Mouse (Mus musculus) cerebellum, adult 2 months (tissue): Measurements from ENCODE around the gene Zfp941. TPM values are rescaled to one million over a fixed set of nuclear protein-coding genes. Genes with fewer than 3 reads are reported as not detected.
"Not testable (repeated sequence)": the region's sequence is repeated elsewhere in the genome, so short reads cannot be mapped to it uniquely, and the experiment has no call there.

ENCODE experiments used
- DNase-seq, 2 experiments: peaks; one replicate each; pipeline ENCODE4 v3.0.0; 2021
- H3K27ac ChIP-seq: fragments of 200-500 bp; 2 replicates; pipeline ENCODE4 v1.5.1; 2012; ENCODE audit warnings: low read length, control low read depth, inconsistent platforms; ENCODE audit not compliant: insufficient read depth
- H3K27me3 ChIP-seq: fragments of 200-500 bp; 2 replicates; pipeline ENCODE4 v1.6.1; 2012; ENCODE audit warnings: inconsistent platforms, mild to moderate bottlenecking, low read length, moderate library complexity; ENCODE audit not compliant: control insufficient read depth, insufficient read depth
- H3K4me1 ChIP-seq: fragments of 200-500 bp; 2 replicates; pipeline ENCODE4 v1.6.1; 2011; ENCODE audit warnings: low read length; ENCODE audit not compliant: control insufficient read depth, insufficient read depth
- H3K4me3 ChIP-seq: fragments of 200-500 bp; replicated peaks from 2 replicates; pipeline ENCODE3; 2011; ENCODE audit warnings: mild to moderate bottlenecking, low read depth, low read length, control low read depth; ENCODE audit not compliant: insufficient read depth
- CTCF ChIP-seq: fragments of 200-500 bp; IDR thresholded peaks from 2 replicates; pipeline ENCODE4 v1.5.1; 2011; ENCODE audit warnings: low read depth, mild to moderate bottlenecking, control low read depth, low read length, moderate library complexity, borderline replicate concordance; ENCODE audit not compliant: insufficient read depth
- POLR2A ChIP-seq: fragments of 200-500 bp; IDR thresholded peaks from 2 replicates; pipeline ENCODE4 v1.6.1; 2011; ENCODE audit warnings: low read length, control low read depth, borderline replicate concordance; ENCODE audit not compliant: insufficient read depth
- WGBS: fragments of 180-500 bp; shearing (Covaris S2); methylation state at CpG from one replicate; pipeline ENCODE4 v1.1.7; 2018; 5-methylcytosine and 5-hydroxymethylcytosine counted together
- polyA plus RNA-seq: library from polyadenylated mRNA; depleted of rRNA; stranded (reverse); fragments of >200 nt; gene quantifications from 2 replicates; pipeline ENCODE4 v1.2.3, GENCODE M21; 2012; rRNA removed

The Zfp941 gene
- polyA plus RNA-seq, 1 experiment, result 14.5 TPM

DNA sequence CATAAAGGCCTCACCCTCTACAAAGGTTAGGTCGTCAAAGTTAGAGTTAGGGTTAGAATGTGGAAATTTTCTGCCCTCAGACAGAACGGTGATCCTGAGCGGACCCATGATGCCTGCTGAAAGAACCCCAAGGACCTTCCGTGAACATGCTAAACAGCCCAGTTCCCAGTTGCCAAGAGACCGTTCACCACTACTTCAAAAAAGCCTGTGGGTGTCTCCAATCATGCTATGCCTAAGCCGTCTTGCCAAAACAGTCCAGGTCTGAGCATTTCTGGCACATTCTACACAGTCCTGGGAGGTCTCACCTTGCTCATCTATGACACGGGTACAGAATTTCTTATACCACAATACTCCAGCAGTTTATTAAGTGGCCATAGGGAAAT lies 33.9 kb downstream of the Zfp941 start:
- WGBS, result 79% methylated on average over 7 of the region's 7 CpGs
- DNase-seq, result no peak
- Histone ChIP-seq H3K4me3 (no peak overlapping the region), H3K4me1 (no peaks in the 10 kb centered on the region), H3K27me3 (no peaks in the 10 kb centered on the region), H3K27ac (no peak overlapping the region)
- TF ChIP-seq POLR2A, result no peak
- no peak for TF ChIP-seq CTCF

DNA sequence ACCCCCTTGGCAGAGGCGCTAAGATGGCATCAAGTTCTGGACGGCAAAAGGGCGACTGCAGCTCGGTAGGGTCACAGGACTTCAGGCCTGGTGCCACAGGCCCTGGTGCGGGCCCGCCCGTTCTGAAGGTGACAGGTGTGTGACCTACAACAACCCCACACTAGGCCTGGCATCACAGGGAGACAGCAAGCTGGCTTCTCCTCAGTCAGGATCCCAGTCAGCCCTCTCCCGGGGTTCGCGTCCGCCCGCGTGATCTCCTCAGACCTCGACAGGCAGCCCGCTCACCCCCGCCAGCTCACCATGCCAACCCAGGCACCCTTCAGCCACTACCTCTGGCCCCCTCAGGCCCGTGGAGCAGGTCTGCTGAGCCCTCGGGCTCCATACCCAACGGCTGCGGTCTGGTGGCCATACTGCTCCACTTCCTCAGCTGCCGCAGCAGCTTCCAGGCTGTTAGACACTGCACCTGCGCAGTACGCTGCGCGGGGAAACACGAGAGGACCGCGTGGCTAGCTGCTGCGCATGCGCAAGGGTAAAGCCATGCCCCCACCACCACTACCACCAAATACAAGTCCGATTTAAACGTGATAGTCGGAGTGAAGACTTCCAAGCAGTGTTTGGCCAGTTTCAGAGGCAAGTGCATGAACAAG lies 34.4 kb downstream of the Zfp941 start, which contains the start of gene Syce1:
TSS of gene Syce1 (minus strand) at position 447 of the 647 bp plus-strand sequence.
- Histone ChIP-seq H3K27ac (no peak within 1 kb of the TSS), H3K4me1 (no peaks in the 10 kb centered on the region), H3K4me3 (no peak within 1 kb of the TSS), H3K27me3 (no peaks in the 10 kb centered on the region)
- 84% methylated on average over 33 of the region's 33 CpGs for WGBS
- TF ChIP-seq CTCF, result no peak
- TF ChIP-seq POLR2A, result no peak
- no peak for DNase-seq

DNA sequence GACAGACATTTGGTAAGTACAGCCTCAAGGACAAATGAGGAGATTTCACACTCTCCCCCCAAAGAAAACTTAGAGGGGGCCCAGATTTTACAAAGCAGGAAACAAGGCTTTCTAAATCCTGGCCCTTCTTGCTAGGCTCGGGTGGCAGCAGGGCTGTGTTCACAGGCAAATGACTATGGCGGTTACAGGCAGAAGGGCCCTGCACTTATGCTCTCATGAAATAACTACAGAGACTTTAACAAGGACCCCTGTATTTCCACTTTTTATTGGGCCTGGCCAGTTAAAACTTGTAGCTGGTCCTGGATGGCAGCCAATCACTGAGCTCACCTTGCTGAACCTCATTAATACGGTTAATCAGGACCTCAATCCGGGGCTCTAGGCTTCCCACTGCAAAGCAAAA lies 41.4 kb downstream of the Zfp941 start:
- WGBS, result 80% methylated on average over 4 of the region's 4 CpGs
- no peaks in the 10 kb centered on the region for H3K27me3 ChIP-seq

DNA sequence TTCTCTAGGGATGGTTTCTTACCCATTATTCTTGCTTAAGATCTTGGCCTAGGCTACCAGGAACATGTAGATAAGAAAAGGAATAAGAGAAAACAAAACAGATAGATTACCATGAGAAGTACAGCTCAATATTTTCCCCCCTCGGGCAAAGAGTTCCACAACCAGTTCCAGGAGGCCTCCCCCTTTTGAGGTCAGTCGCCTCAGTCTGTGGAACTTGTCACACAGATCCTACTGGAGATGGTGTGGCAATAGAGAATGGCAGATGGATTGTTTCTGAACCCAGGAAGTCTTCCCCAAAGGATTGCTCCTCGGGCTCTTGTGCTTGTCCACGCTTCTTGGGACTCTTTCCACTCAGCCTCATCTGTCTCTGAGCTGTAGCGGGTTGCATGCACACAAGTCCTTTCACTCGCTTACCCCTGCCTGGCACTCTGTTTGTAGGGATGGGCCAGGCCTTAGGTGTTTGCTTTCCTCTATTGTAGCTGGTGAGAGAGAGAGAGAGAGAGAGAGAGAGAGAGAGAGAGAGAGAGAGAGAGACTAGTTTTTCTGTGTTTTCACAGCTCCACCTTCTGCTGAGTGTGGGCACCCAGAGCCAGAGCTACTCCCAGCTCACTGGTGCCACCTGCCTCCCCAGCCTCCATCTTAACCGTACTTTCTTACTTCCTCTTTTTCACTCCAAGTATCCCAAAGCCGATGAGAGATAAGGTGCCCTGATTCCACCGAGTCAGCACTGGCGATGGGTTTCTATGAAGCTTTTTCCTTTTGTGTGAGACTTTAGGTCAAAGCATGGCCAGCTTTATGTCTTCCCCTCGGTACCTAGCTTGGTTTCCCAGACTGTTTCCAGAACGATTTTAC lies 55.9 kb downstream of the Zfp941 start:
- TF ChIP-seq POLR2A, result no peak
- no peak for TF ChIP-seq CTCF
- 78% methylated on average over 12 of the region's 12 CpGs for WGBS

More for the DNA sequence above, 41.4 kb downstream of the Zfp941 start:
- H3K4me3 ChIP-seq, result no peak overlapping the region
- TF ChIP-seq CTCF (no peak), POLR2A (no peak)
- no peak for DNase-seq
- no peak overlapping the region for H3K27ac ChIP-seq
- no peaks in the 10 kb centered on the region for H3K4me1 ChIP-seq

DNA sequence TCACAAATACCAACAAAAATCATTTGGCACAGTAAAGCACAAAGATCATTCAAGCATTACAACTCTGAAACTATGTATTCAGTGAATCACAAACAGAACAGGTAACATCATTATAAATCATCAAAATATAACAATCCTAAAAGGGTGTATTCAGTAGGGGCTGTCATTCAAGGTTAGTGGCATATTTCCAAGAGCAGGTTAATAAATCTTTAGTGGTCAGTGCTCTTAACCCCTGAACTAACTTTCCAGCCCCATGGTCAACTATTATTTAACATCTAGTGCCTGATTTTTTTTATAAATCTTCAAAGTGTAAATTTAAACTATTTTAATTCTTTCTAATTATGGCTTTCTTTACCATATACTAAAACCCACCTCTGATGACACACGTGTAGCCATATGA lies 56.6 kb downstream of the Zfp941 start:
- not testable (repeated sequence) for H3K27me3 ChIP-seq, DNase-seq, H3K27ac ChIP-seq, H3K4me1 ChIP-seq, H3K4me3 ChIP-seq
- 67% methylated on average over 1 of the region's 1 CpGs for WGBS

More for the DNA sequence above, 55.9 kb downstream of the Zfp941 start:
- no peak overlapping the region for H3K4me3 ChIP-seq
- H3K27ac ChIP-seq, result no peak overlapping the region
- no peak for DNase-seq
- H3K4me1 ChIP-seq, result no peaks in the 10 kb centered on the region
- no peaks in the 10 kb centered on the region for H3K27me3 ChIP-seq

- H3K27ac ChIP-seq, result no peak within 1 kb of the TSS
- H3K4me3 ChIP-seq, result no peak within 1 kb of the TSS
- no peak for TF ChIP-seq CTCF
- TF ChIP-seq POLR2A, result no peak
- no peak for DNase-seq
- H3K27me3 ChIP-seq, result no peaks in the 10 kb centered on the region
- 77% methylated on average over 7 of the region's 7 CpGs for WGBS
- no peaks in the 10 kb centered on the region for H3K4me1 ChIP-seq
Observed at GRCm38 (mm10) chr7:140763447-140764020, 58.4 kb downstream of the Zfp941 start, which contains the start of gene Cyp2e1. TSS of gene Cyp2e1 (plus strand) at chr7:140763739.

- no peak overlapping the region for H3K4me3 ChIP-seq
- no peaks in the 10 kb centered on the region for H3K27me3 ChIP-seq
- TF ChIP-seq POLR2A (no peak), CTCF (no peak)
- no peak for DNase-seq
- H3K4me1 ChIP-seq, result no peaks in the 10 kb centered on the region
- no peak overlapping the region for H3K27ac ChIP-seq
Observed at GRCm38 (mm10) chr7:140760647-140761046, 61.3 kb downstream of the Zfp941 start.

Other genes with a start within 250 kb of the Zfp941 start
- not detected in 2 replicates for gene Olfr46, start 220.9 kb downstream of the Zfp941 start, polyA plus RNA-seq
- not detected in 2 replicates for gene Olfr61, start 193.2 kb downstream of the Zfp941 start, polyA plus RNA-seq
- gene Olfr53, start 175.7 kb downstream of the Zfp941 start, polyA plus RNA-seq, result not detected in 2 replicates
- gene Olfr539, start 162.2 kb downstream of the Zfp941 start, polyA plus RNA-seq, result not detected in 2 replicates
- gene Olfr45, start 140.2 kb downstream of the Zfp941 start, polyA plus RNA-seq, result not detected in 2 replicates
- gene Olfr541, start 124.9 kb downstream of the Zfp941 start, polyA plus RNA-seq, result not detected in 2 replicates
- 0.18 and 0.25 TPM in 2 replicates for gene Cyp2e1, start 58.4 kb downstream of the Zfp941 start, polyA plus RNA-seq
- gene Syce1, start 34.3 kb downstream of the Zfp941 start, polyA plus RNA-seq, result 0.11 and 0.79 TPM in 2 replicates
- gene Urah, start 12.8 kb upstream of the Zfp941 start, polyA plus RNA-seq, result 0.38 and 0.62 TPM in 2 replicates
- gene Scgb1c1, start 23.4 kb upstream of the Zfp941 start, polyA plus RNA-seq, result not detected in 2 replicates
- gene Odf3, start 25.6 kb upstream of the Zfp941 start, polyA plus RNA-seq, result 0.13 TPM in 1 of 2 replicates, not detected in the other
- 0.15 and 0.25 TPM in 2 replicates for gene Gm45785, start 34.2 kb upstream of the Zfp941 start, polyA plus RNA-seq
- 71.1 and 74.7 TPM in 2 replicates for gene Ric8a, start 34.8 kb upstream of the Zfp941 start, polyA plus RNA-seq
- 30.8 TPM in 2 replicates for gene Bet1l, start 35.4 kb upstream of the Zfp941 start, polyA plus RNA-seq
- 107 and 109 TPM in 2 replicates for gene Psmd13, start 59.8 kb upstream of the Zfp941 start, polyA plus RNA-seq
- gene Sirt3, start 60.1 kb upstream of the Zfp941 start, polyA plus RNA-seq, result 93.6 and 99.4 TPM in 2 replicates
- gene Cox8b, start 78.3 kb upstream of the Zfp941 start, polyA plus RNA-seq, result 4.9 and 7.9 TPM in 2 replicates
- 0.18 and 0.54 TPM in 2 replicates for gene Nlrp6, start 98.7 kb upstream of the Zfp941 start, polyA plus RNA-seq
- 5.6 and 6.6 TPM in 2 replicates for gene Pgghg, start 119.2 kb upstream of the Zfp941 start, polyA plus RNA-seq
- gene Ifitm5, start 128.1 kb upstream of the Zfp941 start, polyA plus RNA-seq, result 0.16 TPM in 1 of 2 replicates, not detected in the other
- gene Gm45717, start 133.8 kb upstream of the Zfp941 start, polyA plus RNA-seq, result not detected in 2 replicates
- 31.7 and 35.3 TPM in 2 replicates for gene Ifitm2, start 133.8 kb upstream of the Zfp941 start, polyA plus RNA-seq
- 19.9 and 20.0 TPM in 2 replicates for gene Ifitm1, start 145.0 kb upstream of the Zfp941 start, polyA plus RNA-seq
- gene Ifitm3, start 188.6 kb upstream of the Zfp941 start, polyA plus RNA-seq, result 44.4 and 47.9 TPM in 2 replicates
- gene Ifitm6, start 195.7 kb upstream of the Zfp941 start, polyA plus RNA-seq, result 0.56 and 0.87 TPM in 2 replicates
- not detected in 2 replicates for gene Gm17387, start 207.0 kb upstream of the Zfp941 start, polyA plus RNA-seq
- 79.0 and 90.6 TPM in 2 replicates for gene B4galnt4, start 238.9 kb upstream of the Zfp941 start, polyA plus RNA-seq